Mouse (Mus musculus): ENCODE results near the gene Smad3.

Smad3 gene

GRCm38 (mm10) chr9:63699145-63699544 is 58.6 kb downstream of the Smad3 start:
- no peak for DNase-seq (ENCODE audit: low spot score)

DNA sequence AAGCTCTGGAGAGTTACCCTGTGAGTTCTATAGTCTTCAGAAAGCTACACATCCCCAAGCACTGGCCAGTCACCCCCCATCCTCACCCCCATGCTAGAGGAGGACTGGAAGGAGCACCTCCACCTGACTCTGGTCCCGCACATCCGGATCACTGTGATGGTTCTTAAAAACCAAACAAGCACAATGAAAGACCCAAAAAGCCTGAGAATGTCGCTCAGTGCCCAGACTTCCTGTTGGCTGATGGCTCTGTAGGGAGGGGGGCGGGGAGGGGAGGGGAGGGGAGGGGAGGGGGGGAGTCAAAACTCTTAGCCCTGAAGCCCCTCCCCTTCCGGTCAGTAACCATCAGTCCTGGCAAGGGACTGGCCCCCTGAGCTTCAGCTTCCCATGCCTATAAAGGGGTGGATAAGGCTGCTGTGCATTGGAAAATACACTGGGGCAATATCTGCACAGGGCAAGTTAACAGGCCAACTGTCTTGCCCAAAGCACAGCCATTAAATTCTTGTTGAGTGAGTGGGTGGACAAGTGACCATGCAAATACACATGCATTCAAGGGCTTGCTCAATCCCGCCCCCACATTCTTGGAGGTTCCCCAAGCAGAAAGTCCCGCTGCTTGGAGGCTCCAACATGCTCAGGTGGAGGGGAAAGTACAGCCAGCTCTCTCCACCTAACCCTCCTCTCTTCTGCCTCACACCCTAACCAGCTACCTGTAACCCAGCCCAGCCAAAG is 59.3 kb downstream of the Smad3 start:
- DNase-seq (ENCODE audit: low spot score) = no peak

GRCm38 (mm10) chr9:63697606-63698005 is 60.2 kb downstream of the Smad3 start:
- no peak for DNase-seq (ENCODE audit: low spot score)

DNA sequence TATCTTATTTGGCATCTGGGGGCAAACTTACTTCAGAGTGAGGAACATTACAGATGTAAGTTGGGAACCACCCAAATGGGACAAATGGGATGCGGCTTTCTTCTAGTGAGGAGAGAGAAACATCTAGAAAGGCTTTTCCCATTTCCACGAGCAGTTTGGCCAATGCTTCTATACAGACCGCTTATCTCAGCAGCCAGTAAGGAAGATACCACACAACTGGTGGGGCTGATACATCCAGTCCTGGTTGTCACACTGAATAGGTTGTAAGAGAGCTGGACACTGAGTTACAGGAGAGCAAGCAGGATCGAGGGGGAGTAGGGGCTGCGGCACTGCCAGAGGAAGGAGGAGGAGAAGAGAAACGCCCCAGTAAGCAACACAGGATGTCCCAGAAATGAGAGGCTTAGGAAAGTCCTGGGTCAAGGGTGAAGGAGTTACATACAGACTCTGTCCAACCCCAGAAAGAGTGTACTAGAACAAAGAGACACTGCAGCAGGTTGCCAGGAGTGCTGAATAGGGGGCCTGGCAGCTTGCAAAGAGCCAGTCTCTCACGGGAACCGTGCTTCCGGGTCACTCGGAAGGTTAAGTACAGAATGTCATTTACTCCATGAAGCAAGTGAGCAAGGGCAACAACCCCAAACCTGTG is 61.2 kb downstream of the Smad3 start:
- DNase-seq (ENCODE audit: low spot score) = no peak

- no peak for DNase-seq (ENCODE audit: low spot score)
Measured at GRCm38 (mm10) chr9:63691960-63692359, 65.8 kb downstream of the Smad3 start.

GRCm38 (mm10) chr9:63690511-63690910 is 67.3 kb downstream of the Smad3 start:
- no peak for DNase-seq (ENCODE audit: low spot score)

- no peak for DNase-seq (ENCODE audit: low spot score)
Measured at GRCm38 (mm10) chr9:63687413-63688015, 70.3 kb downstream of the Smad3 start.

DNA sequence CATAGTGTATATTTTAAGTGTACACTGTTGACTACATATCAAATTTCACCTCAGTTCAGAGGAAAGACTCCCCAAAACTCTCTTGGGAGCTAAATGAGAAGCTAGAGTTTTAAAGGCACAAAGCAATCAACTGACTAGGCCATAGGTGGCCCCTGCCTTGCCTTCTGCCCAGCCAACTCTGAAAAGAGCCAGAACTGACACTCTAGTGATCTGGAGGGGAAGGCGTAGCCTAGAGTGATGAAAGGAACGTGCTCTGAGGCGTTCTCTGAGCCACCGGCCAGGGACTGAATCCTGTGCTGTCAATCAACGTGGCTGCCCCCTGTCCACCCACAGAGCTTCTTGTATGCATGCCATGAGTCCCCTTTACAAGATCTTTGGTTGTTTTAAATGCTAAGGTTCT is 72.4 kb downstream of the Smad3 start:
- no peak for DNase-seq (ENCODE audit: low spot score)

- no peak for DNase-seq (ENCODE audit: low spot score)
Measured at GRCm38 (mm10) chr9:63684277-63684676, 73.5 kb downstream of the Smad3 start.

DNA sequence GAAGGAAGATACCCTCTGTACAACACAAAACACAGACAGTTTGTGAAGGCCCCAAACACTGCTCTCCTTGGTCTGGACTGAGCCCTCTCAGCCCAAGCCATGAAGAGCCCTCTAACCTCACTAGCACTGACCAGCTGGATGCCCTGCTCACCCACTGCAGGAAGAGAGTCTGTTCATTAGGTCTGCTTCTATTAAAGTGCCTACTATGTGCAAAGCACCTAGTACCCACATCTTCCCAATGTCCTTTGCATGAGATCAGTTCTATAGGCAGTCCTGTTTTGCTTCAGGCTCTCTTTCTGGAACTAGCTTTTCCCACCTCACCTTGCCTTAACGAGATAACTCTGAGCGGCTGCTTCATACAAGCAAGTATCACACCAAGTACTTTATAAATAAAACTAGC is 74.9 kb downstream of the Smad3 start:
- DNase-seq (ENCODE audit: low spot score) = no peak

GRCm38 (mm10) chr9:63682301-63682700 is 75.5 kb downstream of the Smad3 start:
- no peak for DNase-seq (ENCODE audit: low spot score)

DNA sequence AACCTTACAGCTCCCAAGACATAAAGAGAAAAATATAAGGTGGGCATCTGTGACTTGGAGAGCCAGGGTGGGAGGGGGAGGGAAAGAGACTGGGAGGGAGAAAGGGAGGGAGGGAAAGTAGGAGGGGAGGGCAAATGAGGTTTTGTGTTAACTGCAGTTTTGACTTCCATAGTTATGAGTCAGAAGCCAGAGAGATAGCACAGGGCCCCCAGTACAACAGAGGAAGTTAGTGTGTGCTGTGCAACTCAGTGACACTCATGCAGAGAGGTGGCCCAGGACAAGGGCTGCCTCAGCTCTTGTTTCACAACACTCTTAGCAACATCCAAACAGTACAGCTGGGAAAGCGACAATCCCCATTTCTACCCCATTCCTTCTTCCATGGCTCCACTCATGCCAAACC is 79.7 kb downstream of the Smad3 start:
- no peak for DNase-seq (ENCODE audit: low spot score)

GRCm38 (mm10) chr9:63677621-63678020 is 80.2 kb downstream of the Smad3 start:
- no peak for DNase-seq (ENCODE audit: low spot score)

GRCm38 (mm10) chr9:63674613-63675012 is 83.2 kb downstream of the Smad3 start:
- peak; percentile 26 for DNase-seq (ENCODE audit: low spot score)

DNA sequence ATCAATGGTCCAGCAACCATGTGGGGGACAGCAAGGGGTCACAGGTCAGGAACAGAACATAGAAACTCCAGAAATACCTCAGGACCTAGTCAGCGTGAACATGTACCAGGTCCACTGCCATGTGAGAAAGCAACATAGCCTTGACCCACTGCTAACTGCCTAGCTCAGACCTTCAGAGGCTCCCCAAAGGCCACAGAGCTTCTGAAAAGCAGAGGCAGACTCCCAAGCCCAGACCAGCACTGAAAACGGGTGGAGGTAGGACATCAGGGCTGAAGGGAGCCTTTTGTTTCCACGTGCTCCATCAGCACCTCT is 84.3 kb downstream of the Smad3 start:
- DNase-seq (ENCODE audit: low spot score) = no peak

- no peak for DNase-seq (ENCODE audit: low spot score)
Measured at GRCm38 (mm10) chr9:63672797-63673493, 84.8 kb downstream of the Smad3 start.

DNA sequence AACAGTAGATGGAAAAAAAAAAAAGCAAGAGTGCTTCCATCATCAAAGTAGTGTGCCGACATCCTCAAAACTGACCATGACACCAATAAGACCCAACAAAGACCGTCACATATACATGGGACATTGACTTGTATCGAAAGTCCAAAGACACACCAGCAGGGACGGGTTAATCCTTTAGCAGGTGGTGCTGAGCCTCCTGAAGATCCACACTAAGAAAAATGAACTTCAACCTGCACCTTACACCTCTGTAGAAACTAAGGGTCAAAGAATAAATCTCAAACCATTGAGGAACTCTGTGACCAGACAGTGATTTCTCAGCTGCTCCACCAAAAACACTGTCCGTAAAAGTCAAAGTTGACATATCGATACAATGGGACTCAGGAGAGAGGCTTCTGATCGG is 88.0 kb downstream of the Smad3 start:
- no peak for DNase-seq (ENCODE audit: low spot score)

- DNase-seq (ENCODE audit: low spot score) = peak; percentile 80
Measured at GRCm38 (mm10) chr9:63668621-63669020, 89.2 kb downstream of the Smad3 start.

DNA sequence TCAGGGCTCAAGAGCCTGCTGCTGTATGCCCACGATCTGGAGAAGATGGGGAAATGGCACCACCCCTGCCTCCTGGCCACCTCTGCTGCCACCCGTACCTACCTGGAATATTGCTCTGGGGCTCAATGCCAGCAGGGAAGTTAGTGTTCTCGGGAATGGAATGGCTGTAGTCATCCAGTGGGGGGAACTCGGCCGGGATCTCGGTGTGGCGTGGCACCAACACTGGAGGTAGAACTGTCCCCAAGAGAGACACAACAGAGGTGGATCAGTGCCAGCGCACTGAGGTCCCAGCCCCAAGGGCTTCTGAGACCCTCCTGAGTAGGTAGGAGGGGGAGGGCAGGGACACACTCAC is 90.4 kb downstream of the Smad3 start:
- no peak for DNase-seq (ENCODE audit: low spot score)

DNA sequence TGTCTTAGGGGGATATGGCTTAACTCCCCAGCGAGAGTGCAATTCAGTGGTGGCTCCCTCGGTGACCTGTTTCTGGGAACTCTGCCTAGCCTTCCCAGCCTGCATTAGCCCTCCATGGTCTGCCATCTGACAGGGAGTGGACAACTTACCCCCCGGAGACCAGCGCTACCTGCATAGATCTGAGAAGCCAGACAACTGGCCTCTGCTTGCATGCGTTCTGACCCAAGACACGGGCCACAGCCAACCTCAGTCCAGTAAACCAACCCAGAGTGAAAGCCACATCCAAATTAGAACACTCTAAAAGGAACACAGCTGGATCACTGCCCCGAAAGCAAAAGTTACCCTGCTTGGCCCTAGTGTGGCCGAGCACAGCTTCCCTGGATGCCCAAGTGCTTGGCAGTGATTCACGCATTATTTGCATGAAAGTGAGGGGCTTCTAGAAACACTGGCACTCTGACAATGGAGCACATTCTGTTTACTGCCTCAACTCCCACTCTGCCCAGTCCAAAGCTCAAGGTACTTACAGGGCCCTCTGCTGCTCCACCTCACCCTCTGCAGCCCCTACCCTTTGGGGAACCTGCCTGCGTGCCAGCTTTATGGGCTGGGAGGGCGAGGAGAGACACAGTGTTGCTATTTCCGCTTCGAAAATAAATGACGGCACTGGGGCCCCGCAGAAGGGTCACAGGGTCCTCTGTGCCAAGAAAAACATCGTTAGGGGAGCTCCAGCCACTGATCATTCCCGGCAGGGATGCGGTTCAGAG is 91.0 kb downstream of the Smad3 start:
- DNase-seq (ENCODE audit: low spot score) = no peak

- no peak for DNase-seq (ENCODE audit: low spot score)
Measured at GRCm38 (mm10) chr9:63664792-63665646, 92.8 kb downstream of the Smad3 start.

All from yolk sac, embryonic 10.5 days (tissue).